Mouse (Mus musculus) megakaryocyte, embryonic 14.5 days (primary cell): Measurements from ENCODE around the gene Rrp36.

ENCODE experiments used
- FLI1 ChIP-seq: IDR thresholded peaks from 2 replicates; pipeline ENCODE4 v1.6.1; 2012; ENCODE audit warnings: low read length, inconsistent platforms, mixed read lengths
- GATA1 ChIP-seq: IDR thresholded peaks from 3 replicates; pipeline ENCODE4 v1.6.1; 2012; ENCODE audit warnings: mixed read lengths, low read length, inconsistent platforms, borderline replicate concordance

- no peak for TF ChIP-seq GATA1
- TF ChIP-seq FLI1: no peak
These were observed 31.0 kb upstream of the Rrp36 start, which contains the start of gene Ppp2r5d for GRCm38 (mm10) chr17:46704887-46705835.
